Mouse (Mus musculus): ENCODE measurements around the gene Syt5.

Gene Syt5

GRCm38 (mm10) chr7:4527302-4527689 lies 20.0 kb downstream of the Syt5 start:
- CTCF ChIA-PET: interaction anchor here in 3 of 4 experiments (0.9 to 10.9 kb wide), 4 partner anchors 12 to 17 kb away, joined by 3 to 219 read pairs (median 9); partner anchors contain the start of gene Tnnt1 (in 1 of the 3)
- POLR2A ChIA-PET: interaction anchor here in 2 of 4 experiments (0.9 to 5.8 kb wide), 11 partner anchors 12 to 882 kb away, joined by 4 to 42 read pairs (median 8); partner anchors contain the start of genes Cnot3 (in 1 of the 2), Cox6b2 (in 1 of the 2), Mboat7 (in 1 of the 2) and Ppp1r12c (in 1 of the 2)

DNA sequence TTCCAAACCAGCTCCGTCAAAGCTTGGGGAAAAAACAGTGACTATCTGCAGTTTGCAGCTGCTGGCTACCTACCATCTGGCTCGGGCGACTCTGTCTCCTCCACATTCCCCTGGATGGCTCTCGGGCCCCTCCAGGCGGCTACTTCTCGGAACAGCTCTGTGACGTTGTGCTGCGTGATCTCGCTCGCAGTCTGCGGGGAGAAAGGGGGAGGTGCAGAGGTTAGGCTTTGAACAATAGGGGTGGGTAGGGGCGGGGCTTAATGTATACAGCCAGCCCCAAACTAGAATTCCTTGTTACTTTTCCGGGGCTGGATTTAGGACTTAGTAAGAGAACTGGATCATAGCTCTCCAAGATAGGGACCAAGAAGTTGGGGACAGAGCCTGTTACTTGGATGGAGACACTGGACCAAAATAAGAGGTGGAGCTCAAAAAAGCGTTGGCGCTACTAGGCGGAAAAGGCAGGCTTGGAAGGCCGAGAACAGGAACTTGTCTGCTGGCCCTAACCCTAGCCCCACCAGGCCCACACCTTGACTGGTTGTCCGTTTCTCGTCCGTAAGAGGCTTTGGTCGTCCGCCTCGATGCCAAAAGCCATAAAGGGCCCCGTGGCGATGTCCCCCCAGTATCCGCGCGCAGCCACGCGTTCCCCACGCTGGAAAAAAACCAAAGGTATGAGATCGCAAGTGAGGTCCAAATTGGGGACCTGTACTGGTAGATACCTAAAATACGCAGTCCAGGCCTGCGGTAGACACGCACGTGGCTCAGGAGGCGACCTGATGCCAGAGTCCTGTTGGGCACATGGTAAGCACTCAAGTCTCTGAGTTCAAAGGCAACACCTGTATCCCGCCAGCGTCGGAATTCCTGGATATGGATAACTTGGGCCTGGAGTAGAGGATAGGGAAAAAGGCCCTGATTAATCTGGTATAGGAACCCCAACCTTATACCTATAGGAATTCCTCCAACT lies 20.7 kb downstream of the Syt5 start:
- ChIA-PET CTCF (interaction anchor here (0.5 to 10.9 kb wide), 35 partner anchors 10 to 1332 kb away, joined by 3 to 219 read pairs (median 4); partner anchors contain the start of genes Tnnt1 (in 2 of the 4), Cox6b2 (in 1 of the 4), Fiz1 (in 1 of the 4) and Tsen34 (in 1 of the 4)), POLR2A (interaction anchor here in 3 of 4 experiments (0.5 to 6.0 kb wide), 48 partner anchors 11 to 937 kb away, joined by 3 to 46 read pairs (median 4); partner anchors contain the start of genes Hspbp1 (in 2 of the 3), Leng8 (in 2 of the 3), Mboat7 (in 2 of the 3) and Ppp1r12c (in 2 of the 3))

DNA sequence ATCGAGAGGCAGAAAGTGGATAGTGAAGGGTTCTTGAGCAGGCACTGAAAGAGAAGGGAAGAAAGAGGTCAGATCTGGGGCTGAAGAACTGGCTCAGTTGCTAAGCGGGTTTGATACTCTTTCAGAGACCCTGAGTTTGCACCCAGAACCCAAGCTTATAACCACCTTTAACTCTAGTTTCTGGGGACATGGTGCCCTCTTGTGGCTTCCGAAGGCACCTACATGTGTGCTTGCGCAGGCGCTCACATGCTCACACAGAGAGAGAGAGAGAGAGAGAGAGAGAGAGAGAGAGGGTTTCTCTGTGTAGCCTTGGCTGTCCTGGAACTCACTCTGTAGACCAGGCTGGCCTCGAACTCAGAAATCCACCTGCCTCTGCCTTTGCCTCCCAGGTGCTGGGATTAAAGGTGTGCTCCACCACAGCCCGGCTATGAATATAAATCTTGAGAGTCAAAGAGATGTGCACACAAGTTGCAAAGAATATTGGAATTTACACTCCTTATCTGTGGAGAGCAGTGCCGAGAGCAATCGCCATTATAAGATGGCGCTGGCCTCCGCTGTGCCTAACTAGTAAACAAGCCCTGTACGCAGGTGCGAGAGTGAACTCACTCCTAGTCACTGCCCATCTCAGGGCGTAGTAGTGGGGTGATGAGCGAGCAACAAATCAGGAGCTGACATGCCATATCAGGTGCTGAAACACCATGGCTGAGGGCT lies 23.0 kb downstream of the Syt5 start, which contains the start of gene Tnni3:
Tnni3 (minus strand) TSS at position 18 of the 711 bp plus-strand sequence.
- CTCF ChIA-PET: interaction anchor here (0.5 to 10.9 kb wide), 65 partner anchors 8 to 946 kb away, joined by 3 to 219 read pairs (median 4); partner anchors contain the start of genes Dnaaf3 (in 1 of the 4), Isoc2a (in 1 of the 4), Leng8 (in 1 of the 4) and Ndufa3 (in 1 of the 4)
- POLR2A ChIA-PET: interaction anchor here (0.6 to 6.0 kb wide), 58 partner anchors 8 to 907 kb away, joined by 3 to 46 read pairs (median 4); partner anchors contain the start of genes Ppp1r12c (in 3 of the 4), Mboat7 (in 2 of the 4), Rpl28 (in 2 of the 4) and Tsen34 (in 2 of the 4)

GRCm38 (mm10) chr7:4523205-4524130 lies 23.9 kb downstream of the Syt5 start:
- POLR2A ChIA-PET: interaction anchor here (0.6 to 6.0 kb wide), 58 partner anchors 9 to 906 kb away, joined by 3 to 46 read pairs (median 4); partner anchors contain the start of genes Ppp1r12c (in 3 of the 4), Dnaaf3 (in 2 of the 4), Mboat7 (in 2 of the 4) and Tsen34 (in 2 of the 4)
- CTCF ChIA-PET: interaction anchor here (0.5 to 10.9 kb wide), 63 partner anchors 8 to 945 kb away, joined by 3 to 219 read pairs (median 5); partner anchors contain the start of genes Dnaaf3 (in 1 of the 4), Isoc2a (in 1 of the 4), Leng8 (in 1 of the 4) and Ndufa3 (in 1 of the 4)

DNA sequence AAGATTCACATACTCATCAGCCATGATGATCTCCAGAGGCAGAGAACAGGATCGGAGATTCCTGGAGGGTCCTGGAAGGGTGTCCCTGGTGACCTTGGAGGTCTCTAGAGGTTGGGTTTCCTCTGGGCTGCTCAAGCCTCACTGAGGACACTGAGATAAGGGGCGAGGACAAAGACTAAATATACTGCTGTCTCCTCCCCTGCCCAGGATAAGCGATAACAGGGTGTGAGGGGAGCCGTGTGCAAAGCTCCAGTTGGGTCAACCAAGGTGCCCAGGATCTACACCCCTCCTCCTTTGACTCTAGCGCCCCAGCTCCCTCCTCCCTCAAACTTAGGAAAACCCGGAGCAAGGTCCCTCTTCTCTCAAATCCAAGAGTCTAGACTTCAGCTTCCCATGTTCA lies 25.0 kb downstream of the Syt5 start:
- ChIA-PET POLR2A (interaction anchor here in 2 of 4 experiments (0.5 to 6.0 kb wide), 12 partner anchors 9 to 878 kb away, joined by 3 to 46 read pairs (median 4); partner anchors contain the start of genes Ppp1r12c (in 2 of the 2), Cnot3 (in 1 of the 2), Mboat7 (in 1 of the 2) and Tsen34 (in 1 of the 2)), CTCF (interaction anchor here in 3 of 4 experiments (0.5 to 10.9 kb wide), 6 partner anchors 10 to 391 kb away, joined by 3 to 219 read pairs (median 30); partner anchors contain the start of gene Tnnt1 (in 1 of the 3))

DNA sequence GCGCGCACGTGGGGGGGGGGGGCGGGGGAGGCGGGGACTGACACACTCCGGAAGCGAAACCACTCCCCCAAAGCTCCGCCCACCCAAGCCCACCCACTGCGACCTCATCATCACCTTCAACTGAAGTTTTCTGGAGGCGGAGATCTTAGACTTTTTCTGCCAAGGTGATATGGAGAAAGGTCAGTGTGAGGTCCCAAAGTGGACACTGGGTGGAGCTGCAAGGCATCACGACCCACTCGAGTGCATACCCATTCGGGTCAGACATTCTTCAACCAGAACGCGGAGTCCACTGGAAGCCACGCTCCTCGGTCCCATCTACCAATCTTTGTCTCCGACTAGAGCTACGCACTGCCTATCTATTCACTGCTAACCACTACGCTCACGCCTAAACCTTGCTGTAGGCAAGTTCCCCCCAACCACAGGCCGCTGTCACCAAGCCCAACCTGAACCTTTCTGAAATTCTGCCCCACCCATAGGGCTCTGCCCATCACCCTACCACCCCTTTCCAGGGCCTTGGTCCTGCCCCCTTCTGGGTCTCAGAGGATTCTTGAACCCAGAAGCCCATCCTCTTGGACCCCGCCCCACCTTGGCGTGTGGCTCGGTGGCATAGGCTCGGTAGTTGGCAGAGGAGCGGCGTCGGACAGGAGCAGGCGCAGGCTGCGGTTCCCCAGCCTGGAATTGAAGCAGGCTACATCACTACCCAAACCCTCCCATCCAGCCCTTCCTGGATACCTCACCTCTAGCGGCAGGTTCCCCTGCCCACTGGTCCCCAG lies 25.9 kb downstream of the Syt5 start:
- ChIA-PET CTCF (interaction anchor here in 3 of 4 experiments (0.7 to 10.9 kb wide), 7 partner anchors 8 to 94 kb away, joined by 4 to 219 read pairs (median 13); partner anchors contain the start of genes Ppp1r12c (in 1 of the 3) and Tnnt1 (in 1 of the 3)), POLR2A (interaction anchor here in 3 of 4 experiments (0.6 to 6.0 kb wide), 20 partner anchors 8 to 828 kb away, joined by 3 to 46 read pairs (median 4); partner anchors contain the start of genes Ppp1r12c (in 2 of the 3), Dnaaf3 (in 1 of the 3), Leng8 (in 1 of the 3) and Mboat7 (in 1 of the 3))

DNA sequence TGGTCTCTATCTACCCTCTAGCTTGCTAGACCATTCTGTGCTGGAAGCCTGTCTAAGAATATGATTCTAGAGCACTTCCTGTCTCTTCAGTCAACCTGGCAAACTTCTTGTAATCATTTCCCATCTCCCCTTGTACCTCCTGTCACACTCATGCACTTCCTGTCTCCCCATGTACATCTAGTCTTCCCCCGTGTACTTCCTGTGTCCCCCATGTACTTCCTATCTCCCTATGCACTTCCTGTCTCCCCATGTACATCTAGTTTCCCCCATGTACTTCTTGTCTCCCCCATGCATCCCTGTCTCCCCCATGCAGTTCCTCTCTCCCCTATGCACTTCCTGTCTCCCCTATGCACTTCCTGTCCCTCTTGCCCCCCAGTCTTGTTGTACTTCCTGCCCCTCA lies 28.9 kb downstream of the Syt5 start:
- CTCF ChIA-PET: interaction anchor here in 1 of 4 experiments (10.9 kb wide), 1 partner anchor 7 kb away, joined by 219 read pairs; the partner anchor contains the start of gene Tnnt1
- POLR2A ChIA-PET: no interaction called here

GRCm38 (mm10) chr7:4516332-4517050 lies 30.9 kb downstream of the Syt5 start, which contains the start of gene Tnnt1:
Tnnt1 (minus strand) TSS chr7:4516382.
- POLR2A ChIA-PET: interaction anchor here in 3 of 4 experiments (0.6 to 2.6 kb wide), 24 partner anchors 8 to 899 kb away, joined by 3 to 15 read pairs (median 4); partner anchors contain the start of genes Ube2s (in 2 of the 3), Cnot3 (in 1 of the 3), Cox6b2 (in 1 of the 3) and Dnaaf3 (in 1 of the 3)
- CTCF ChIA-PET: interaction anchor here (0.5 to 10.7 kb wide), 16 partner anchors 7 to 829 kb away, joined by 3 to 219 read pairs (median 4); partner anchors contain the start of genes Gm44973 (in 1 of the 4), Ppp1r12c (in 1 of the 4) and Tnni3 (in 1 of the 4)

GRCm38 (mm10) chr7:4515853-4516252 lies 31.5 kb downstream of the Syt5 start:
- CTCF ChIA-PET: interaction anchor here (0.5 to 10.7 kb wide), 13 partner anchors 8 to 829 kb away, joined by 3 to 219 read pairs (median 4); partner anchors contain the start of genes Leng8 (in 1 of the 4), Ppp1r12c (in 1 of the 4) and Tnni3 (in 1 of the 4)
- POLR2A ChIA-PET: interaction anchor here in 3 of 4 experiments (0.6 to 2.6 kb wide), 17 partner anchors 8 to 899 kb away, joined by 3 to 15 read pairs (median 5); partner anchors contain the start of genes Cnot3 (in 1 of the 3), Cox6b2 (in 1 of the 3), Dnaaf3 (in 1 of the 3) and Ndufa3 (in 1 of the 3)

DNA sequence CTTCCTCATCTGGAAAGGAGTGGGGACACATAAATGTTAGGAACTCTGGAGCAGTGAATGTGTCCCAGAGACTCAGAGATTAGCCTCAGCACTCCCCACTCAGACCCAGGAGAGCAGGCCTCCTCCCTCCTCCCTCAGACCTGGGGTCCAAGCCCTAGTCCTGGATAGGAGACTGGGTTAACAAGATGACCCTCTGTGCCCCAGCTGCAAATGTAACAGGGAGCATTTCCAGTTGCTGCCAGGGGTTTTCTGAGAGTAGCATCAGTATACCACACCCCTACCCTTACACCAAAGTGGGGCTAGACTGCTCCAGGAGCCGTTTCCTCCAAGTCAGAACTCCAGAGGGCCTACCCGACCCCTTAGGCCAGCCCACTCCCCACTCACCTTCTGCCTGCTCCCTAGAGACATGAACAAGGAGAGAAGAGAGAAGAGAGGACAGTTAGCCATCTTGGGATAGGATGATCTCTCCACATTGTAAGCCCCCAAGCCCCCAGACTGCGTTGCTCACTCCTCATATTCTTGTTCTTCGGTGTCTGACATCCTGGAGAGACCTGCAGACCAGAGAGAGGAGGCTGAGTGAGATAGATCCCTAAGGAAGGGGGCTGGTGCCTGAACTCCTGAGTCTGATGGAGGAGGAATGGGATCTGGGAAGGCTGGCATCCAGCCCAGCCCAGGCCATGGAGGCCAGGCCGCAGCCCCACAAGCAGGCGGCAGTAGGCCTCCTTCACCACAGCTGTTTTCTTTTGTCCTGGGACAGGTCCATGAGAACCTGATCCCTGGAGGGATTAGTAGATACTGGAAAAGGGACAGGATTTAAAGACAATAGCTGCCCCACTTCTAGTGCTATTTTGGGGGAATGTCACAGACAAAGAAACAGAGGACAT lies 33.3 kb downstream of the Syt5 start:
- CTCF ChIA-PET: interaction anchor here (0.5 to 10.7 kb wide), 42 partner anchors 7 to 869 kb away, joined by 3 to 219 read pairs (median 4); partner anchors contain the start of genes Tnni3 (in 4 of the 4) and Ppp1r12c (in 3 of the 4)
- POLR2A ChIA-PET: interaction anchor here (0.6 to 2.9 kb wide), 16 partner anchors 9 to 459 kb away, joined by 3 to 18 read pairs (median 5); partner anchors contain the start of genes Ppp1r12c (in 3 of the 4), Tnni3 (in 3 of the 4), Leng8 (in 1 of the 4) and Ube2s (in 1 of the 4)

DNA sequence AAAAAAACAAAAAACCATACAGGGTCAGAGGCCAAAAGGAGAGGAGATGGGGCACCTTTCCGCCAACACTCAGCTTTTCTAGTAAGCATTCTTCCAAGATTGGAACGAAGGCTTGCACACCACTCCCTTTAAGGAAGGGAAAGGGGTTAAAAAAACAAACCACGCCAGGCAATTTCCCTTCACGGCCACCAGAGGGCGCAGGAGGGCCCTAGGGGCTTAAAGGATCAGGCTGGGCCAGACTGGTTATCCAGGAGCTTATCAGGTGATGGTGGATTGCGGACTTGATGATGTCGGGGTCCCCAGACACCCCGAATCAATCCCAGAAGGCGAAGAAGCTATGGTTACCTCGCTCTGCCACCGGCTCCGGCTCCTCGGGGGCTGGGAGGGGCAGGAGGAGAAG lies 34.1 kb downstream of the Syt5 start:
- ChIA-PET CTCF (interaction anchor here (0.5 to 10.7 kb wide), 46 partner anchors 8 to 1079 kb away, joined by 3 to 219 read pairs (median 4); partner anchors contain the start of genes Tnni3 (in 4 of the 4) and Ppp1r12c (in 3 of the 4)), POLR2A (interaction anchor here (0.6 to 2.9 kb wide), 20 partner anchors 9 to 460 kb away, joined by 3 to 18 read pairs (median 4); partner anchors contain the start of genes Ppp1r12c (in 3 of the 4), Tnni3 (in 3 of the 4), Leng8 (in 1 of the 4) and Ube2s (in 1 of the 4))

GRCm38 (mm10) chr7:4511489-4512224 lies 35.7 kb downstream of the Syt5 start:
- ChIA-PET CTCF (interaction anchor here in 3 of 4 experiments (0.5 to 10.7 kb wide), 6 partner anchors 10 to 1967 kb away, joined by 3 to 219 read pairs (median 4); partner anchors contain the start of genes Tnni3 (in 3 of the 3) and Ppp1r12c (in 1 of the 3)), POLR2A (interaction anchor here in 3 of 4 experiments (0.6 to 4.2 kb wide), 5 partner anchors 9 to 801 kb away, joined by 3 to 42 read pairs (median 4); partner anchors contain the start of genes Tnni3 (in 2 of the 3), Fiz1 (in 1 of the 3) and Zfp524 (in 1 of the 3))

All from embryonic stem cell, embryonic (primary cell).